Mouse (Mus musculus) neural tube, embryonic 13.5 days (tissue): ENCODE measurements around the gene Tbl3. TPM values are rescaled to one million over a fixed set of nuclear protein-coding genes. Genes with fewer than 3 reads are reported as not detected.
A peak's percentile ranks its signal among the peaks of the same experiment; 100 is the strongest.

Source experiments
- ATAC-seq: fragments of 200-750 bp; cut with Nextera tagmentation; 2 replicates; pipeline ENCODE4 v1.8.0; 2017; ENCODE audit warnings: low read depth, mild to moderate bottlenecking, moderate TSS enrichment, moderate library complexity
- H3K27ac ChIP-seq: fragments of 300-500 bp; sonication (generic); replicated peaks from 2 replicates; pipeline ENCODE4 v1.5.1; 2015; ENCODE audit warnings: moderate library complexity, mild to moderate bottlenecking, inconsistent platforms
- H3K27me3 ChIP-seq: fragments of 300-500 bp; sonication (generic); 2 replicates; pipeline ENCODE4 v1.6.1; 2015; ENCODE audit warnings: mild to moderate bottlenecking, inconsistent platforms
- H3K36me3 ChIP-seq: fragments of 300-500 bp; sonication (generic); 2 replicates; pipeline ENCODE4 v1.6.1; 2015; ENCODE audit warnings: mild to moderate bottlenecking, inconsistent platforms
- H3K4me1 ChIP-seq: fragments of 300-500 bp; sonication (generic); replicated peaks from 2 replicates; pipeline ENCODE4 v1.6.1; 2015; ENCODE audit warnings: inconsistent platforms
- H3K4me2 ChIP-seq: fragments of 300-500 bp; sonication (generic); 2 replicates; pipeline ENCODE4 v1.6.1; 2015; ENCODE audit warnings: inconsistent platforms, mild to moderate bottlenecking, moderate library complexity
- H3K4me3 ChIP-seq: fragments of 300-500 bp; sonication (generic); 2 replicates; pipeline ENCODE4 v1.5.1; 2015; ENCODE audit warnings: mild to moderate bottlenecking, inconsistent platforms
- H3K9ac ChIP-seq: fragments of 300-500 bp; sonication (generic); 2 replicates; pipeline ENCODE4 v1.6.1; 2015; ENCODE audit warnings: moderate library complexity, mild to moderate bottlenecking, inconsistent platforms
- H3K9me3 ChIP-seq: fragments of 300-500 bp; sonication (generic); 2 replicates; pipeline ENCODE4 v1.6.1; 2016; ENCODE audit warnings: inconsistent platforms
- WGBS: fragments of 180-500 bp; shearing (Covaris S2); methylation state at CpG from one replicate; pipeline ENCODE4 v1.1.7; 2015; 5-methylcytosine and 5-hydroxymethylcytosine counted together
- polyA plus RNA-seq: library from polyadenylated mRNA; unstranded; fragments of >200 nt; fragmentation: Nextera tagmentation; extraction: Ambion mirVana; gene quantifications from 2 replicates; pipeline ENCODE4 v1.2.1, GENCODE M21; 2015

Tbl3 gene
- 58.4 and 64.0 TPM in 2 replicates for polyA plus RNA-seq

- peak; percentile 85 for ATAC-seq
- 3% methylated on average over 32 of the region's 32 CpGs for WGBS
- H3K9me3 ChIP-seq, result no peaks in the 10 kb centered on the region
- peak within 1 kb of the TSS; percentile 82 for H3K4me3 ChIP-seq
- peak within 1 kb of the TSS; percentile 84 for H3K9ac ChIP-seq
- H3K4me1 ChIP-seq, result peaks cover 20% of the 10 kb centered on the region
- peak within 1 kb of the TSS; percentile 87 for H3K4me2 ChIP-seq
- peaks cover 30% of the 10 kb centered on the region for H3K36me3 ChIP-seq
- peak within 1 kb of the TSS; percentile 83 for H3K27ac ChIP-seq
- H3K27me3 ChIP-seq, result no peaks in the 10 kb centered on the region
These were observed at the start of gene Tbl3 for GRCm38 (mm10) chr17:24706982-24707800. TSS of gene Tbl3 (minus strand) at chr17:24707660.

- H3K27ac ChIP-seq, result no peak within 1 kb of the TSS
- H3K4me2 ChIP-seq, result peak within 1 kb of the TSS; percentile 83
- peaks cover 82% of the 10 kb centered on the region for H3K27me3 ChIP-seq
- peak within 1 kb of the TSS; percentile 45 for H3K4me3 ChIP-seq
- H3K9me3 ChIP-seq, result no peaks in the 10 kb centered on the region
- H3K4me1 ChIP-seq, result peaks cover 13% of the 10 kb centered on the region
- peak within 1 kb of the TSS; percentile 60 for H3K9ac ChIP-seq
- no peaks in the 10 kb centered on the region for H3K36me3 ChIP-seq
- 1% methylated on average over 82 of the region's 82 CpGs for WGBS
- peak; percentile 79 for ATAC-seq
These were observed 45.2 kb upstream of the Tbl3 start, which contains the start of gene Hs3st6 for GRCm38 (mm10) chr17:24752415-24753394. TSS of gene Hs3st6 (plus strand) at chr17:24752988.

GRCm38 (mm10) chr17:24751528-24751927 is 44.1 kb upstream of the Tbl3 start:
- no peak overlapping the region for H3K9ac ChIP-seq
- H3K4me2 ChIP-seq, result no peak overlapping the region
- peaks cover 88% of the 10 kb centered on the region for H3K27me3 ChIP-seq
- WGBS, result 34% methylated on average over 4 of the region's 4 CpGs
- H3K4me3 ChIP-seq, result no peak overlapping the region
- no peak overlapping the region for H3K27ac ChIP-seq
- H3K4me1 ChIP-seq, result peaks cover 13% of the 10 kb centered on the region
- no peak for ATAC-seq
- H3K36me3 ChIP-seq, result no peaks in the 10 kb centered on the region
- no peaks in the 10 kb centered on the region for H3K9me3 ChIP-seq

GRCm38 (mm10) chr17:24746986-24747385 is 39.5 kb upstream of the Tbl3 start:
- H3K9me3 ChIP-seq, result no peaks in the 10 kb centered on the region
- peaks cover 5% of the 10 kb centered on the region; the same call in 1 of the 2 replicates for H3K36me3 ChIP-seq
- H3K9ac ChIP-seq, result no peak overlapping the region
- no peak for ATAC-seq
- peaks cover 3% of the 10 kb centered on the region; the same call in 1 of the 2 replicates for H3K4me1 ChIP-seq
- H3K4me2 ChIP-seq, result no peak overlapping the region
- 40% methylated on average over 4 of the region's 4 CpGs for WGBS
- no peak overlapping the region for H3K27ac ChIP-seq
- H3K27me3 ChIP-seq, result peaks cover 45% of the 10 kb centered on the region
- H3K4me3 ChIP-seq, result no peak overlapping the region

GRCm38 (mm10) chr17:24745526-24746497 is 38.4 kb upstream of the Tbl3 start:
- 22% methylated on average over 7 of the region's 7 CpGs for WGBS
- Histone ChIP-seq H3K4me1 (peaks cover 3% of the 10 kb centered on the region; the same call in 1 of the 2 replicates), H3K27ac (no peak overlapping the region), H3K27me3 (peaks cover 34% of the 10 kb centered on the region), H3K36me3 (peaks cover 9% of the 10 kb centered on the region), H3K9me3 (no peaks in the 10 kb centered on the region), H3K4me2 (no peak overlapping the region), H3K4me3 (no peak overlapping the region), H3K9ac (peak overlapping the region; percentile 22; the same call in 1 of the 2 replicates)
- ATAC-seq, result peak; percentile 88

GRCm38 (mm10) chr17:24744381-24744780 is 36.9 kb upstream of the Tbl3 start:
- Histone ChIP-seq H3K27ac (no peak overlapping the region), H3K4me3 (no peak overlapping the region), H3K4me1 (peaks cover 3% of the 10 kb centered on the region; the same call in 1 of the 2 replicates), H3K9ac (no peak overlapping the region), H3K27me3 (peaks cover 22% of the 10 kb centered on the region), H3K36me3 (peaks cover 14% of the 10 kb centered on the region), H3K4me2 (no peak overlapping the region), H3K9me3 (no peaks in the 10 kb centered on the region)
- no peak for ATAC-seq
- 73% methylated on average over 3 of the region's 3 CpGs for WGBS

- Histone ChIP-seq H3K27me3 (peaks cover 17% of the 10 kb centered on the region), H3K4me1 (peaks cover 3% of the 10 kb centered on the region; the same call in 1 of the 2 replicates), H3K9me3 (no peaks in the 10 kb centered on the region), H3K4me2 (no peak overlapping the region), H3K4me3 (no peak overlapping the region), H3K36me3 (peaks cover 14% of the 10 kb centered on the region), H3K27ac (no peak overlapping the region), H3K9ac (no peak overlapping the region)
- WGBS, result 74% methylated on average over 5 of the region's 5 CpGs
- ATAC-seq, result no peak
These were observed 36.4 kb upstream of the Tbl3 start for GRCm38 (mm10) chr17:24743896-24744295.

- peaks cover 7% of the 10 kb centered on the region; the same call in 1 of the 2 replicates for H3K27me3 ChIP-seq
- no peak overlapping the region for H3K4me3 ChIP-seq
- no peak for ATAC-seq
- H3K4me1 ChIP-seq, result peaks cover 9% of the 10 kb centered on the region
- no peak overlapping the region for H3K27ac ChIP-seq
- no peak overlapping the region for H3K9ac ChIP-seq
- no peak overlapping the region for H3K4me2 ChIP-seq
- no peaks in the 10 kb centered on the region for H3K9me3 ChIP-seq
- peaks cover 14% of the 10 kb centered on the region for H3K36me3 ChIP-seq
- 80% methylated on average over 8 of the region's 8 CpGs for WGBS
These were observed 34.8 kb upstream of the Tbl3 start for GRCm38 (mm10) chr17:24742307-24742706.

GRCm38 (mm10) chr17:24739926-24740325 is 32.5 kb upstream of the Tbl3 start:
- Histone ChIP-seq H3K27me3 (no peaks in the 10 kb centered on the region), H3K4me2 (no peak overlapping the region), H3K36me3 (peaks cover 14% of the 10 kb centered on the region), H3K4me3 (no peak overlapping the region), H3K9ac (no peak overlapping the region), H3K27ac (no peak overlapping the region), H3K4me1 (peaks cover 22% of the 10 kb centered on the region), H3K9me3 (no peaks in the 10 kb centered on the region)
- WGBS, result 84% methylated on average over 8 of the region's 8 CpGs
- no peak for ATAC-seq

GRCm38 (mm10) chr17:24738238-24738637 is 30.8 kb upstream of the Tbl3 start:
- 81% methylated on average over 4 of the region's 4 CpGs for WGBS
- H3K27me3 ChIP-seq, result no peaks in the 10 kb centered on the region; the same call in 1 of the 2 replicates
- no peak overlapping the region for H3K9ac ChIP-seq
- no peaks in the 10 kb centered on the region for H3K9me3 ChIP-seq
- peaks cover 14% of the 10 kb centered on the region for H3K36me3 ChIP-seq
- H3K4me1 ChIP-seq, result peaks cover 22% of the 10 kb centered on the region
- no peak overlapping the region for H3K4me2 ChIP-seq
- no peak overlapping the region for H3K27ac ChIP-seq
- H3K4me3 ChIP-seq, result no peak overlapping the region
- no peak for ATAC-seq
